Mouse (Mus musculus) intestine, embryonic 15.5 days (tissue): ENCODE measurements around the gene Serinc4. TPM values are rescaled to one million over a fixed set of nuclear protein-coding genes. Genes with fewer than 3 reads are reported as not detected.
A peak's percentile ranks its signal among the peaks of the same experiment; 100 is the strongest.
"Not testable (repeated sequence)": the region's sequence is repeated elsewhere in the genome, so short reads cannot be mapped to it uniquely, and the experiment has no call there.

Source experiments
- ATAC-seq: fragments of 200-750 bp; cut with Nextera tagmentation; 2 replicates; pipeline ENCODE4 v1.8.0; 2017; ENCODE audit warnings: moderate TSS enrichment, moderate library complexity
- H3K27ac ChIP-seq: fragments of 300-500 bp; sonication (generic); 2 replicates; pipeline ENCODE4 v1.5.1; 2015; ENCODE audit warnings: mild to moderate bottlenecking, inconsistent platforms
- H3K27me3 ChIP-seq: fragments of 300-500 bp; sonication (generic); replicated peaks from 2 replicates; pipeline ENCODE4 v1.6.1; 2015; ENCODE audit warnings: inconsistent platforms
- H3K36me3 ChIP-seq: fragments of 300-500 bp; sonication (generic); 2 replicates; pipeline ENCODE4 v1.6.1; 2015; ENCODE audit warnings: inconsistent platforms
- H3K4me1 ChIP-seq: fragments of 300-500 bp; sonication (generic); replicated peaks from 2 replicates; pipeline ENCODE4 v1.6.1; 2015; ENCODE audit warnings: inconsistent platforms
- H3K4me2 ChIP-seq: fragments of 300-500 bp; sonication (generic); replicated peaks from 2 replicates; pipeline ENCODE4 v1.6.1; 2015; ENCODE audit warnings: mild to moderate bottlenecking, inconsistent platforms
- H3K4me3 ChIP-seq: fragments of 300-500 bp; sonication (generic); replicated peaks from 2 replicates; pipeline ENCODE4 v1.5.1; 2015; ENCODE audit warnings: inconsistent platforms
- H3K9ac ChIP-seq: fragments of 300-500 bp; sonication (generic); 2 replicates; pipeline ENCODE4 v1.6.1; 2015; ENCODE audit warnings: inconsistent platforms
- H3K9me3 ChIP-seq: fragments of 300-500 bp; sonication (generic); 2 replicates; pipeline ENCODE4 v1.6.1; 2016; ENCODE audit warnings: inconsistent platforms
- WGBS: fragments of 180-500 bp; shearing (Covaris S2); methylation state at CpG from one replicate; pipeline ENCODE4 v1.1.7; 2015; 5-methylcytosine and 5-hydroxymethylcytosine counted together
- polyA plus RNA-seq: library from polyadenylated mRNA; unstranded; fragments of >200 nt; fragmentation: Nextera tagmentation; extraction: Ambion mirVana; gene quantifications from 2 replicates; pipeline ENCODE4 v1.2.1, GENCODE M21; 2015

The Serinc4 gene
- polyA plus RNA-seq, result 0.23 and 0.30 TPM in 2 replicates

GRCm38 (mm10) chr2:121456692-121457642 is at the start of gene Serinc4:
Gene Serinc4 (minus strand): TSS chr2:121456781.
- Histone ChIP-seq H3K27ac (peak within 1 kb of the TSS; percentile 75), H3K4me3 (peak within 1 kb of the TSS; percentile 71), H3K4me2 (peak within 1 kb of the TSS; percentile 55), H3K36me3 (peaks cover 9% of the 10 kb centered on the region; the same call in 1 of the 2 replicates), H3K9me3 (no peaks in the 10 kb centered on the region), H3K9ac (peak within 1 kb of the TSS; percentile 64), H3K4me1 (peaks cover 10% of the 10 kb centered on the region; the same call in 1 of the 2 replicates), H3K27me3 (no peaks in the 10 kb centered on the region)
- ATAC-seq, result peak; percentile 95
- WGBS, result 4% methylated on average over 41 of the region's 41 CpGs

- not testable (repeated sequence) for ATAC-seq, H3K27ac ChIP-seq, H3K4me1 ChIP-seq, H3K4me2 ChIP-seq, H3K4me3 ChIP-seq, H3K9me3 ChIP-seq, H3K27me3 ChIP-seq, H3K36me3 ChIP-seq, H3K9ac ChIP-seq
- WGBS, result 49% methylated on average over 3 of the region's 6 CpGs
Observed at GRCm38 (mm10) chr2:121501550-121501949, 45.0 kb upstream of the Serinc4 start.

- not testable (repeated sequence) for H3K9me3 ChIP-seq, H3K27me3 ChIP-seq, H3K36me3 ChIP-seq, H3K9ac ChIP-seq, H3K4me2 ChIP-seq, H3K4me3 ChIP-seq, ATAC-seq, H3K27ac ChIP-seq, H3K4me1 ChIP-seq
- 85% methylated on average over 2 of the region's 2 CpGs for WGBS
Observed at GRCm38 (mm10) chr2:121484403-121484802, 27.8 kb upstream of the Serinc4 start.

GRCm38 (mm10) chr2:121483576-121483975 is 27.0 kb upstream of the Serinc4 start:
- no peaks in the 10 kb centered on the region for H3K27me3 ChIP-seq
- no peak overlapping the region for H3K4me2 ChIP-seq
- 59% methylated on average over 8 of the region's 8 CpGs for WGBS
- no peak overlapping the region for H3K9ac ChIP-seq
- no peaks in the 10 kb centered on the region for H3K36me3 ChIP-seq
- H3K27ac ChIP-seq, result no peak overlapping the region
- no peaks in the 10 kb centered on the region for H3K4me1 ChIP-seq
- H3K9me3 ChIP-seq, result no peaks in the 10 kb centered on the region
- no peak overlapping the region for H3K4me3 ChIP-seq
- ATAC-seq, result no peak

- H3K4me2 ChIP-seq, H3K4me1 ChIP-seq, H3K4me3 ChIP-seq, ATAC-seq, H3K36me3 ChIP-seq, H3K9ac ChIP-seq, H3K27me3 ChIP-seq, H3K27ac ChIP-seq, H3K9me3 ChIP-seq: not testable (repeated sequence)
- 84% methylated on average over 13 of the region's 13 CpGs for WGBS
Observed at GRCm38 (mm10) chr2:121480916-121481315, 24.3 kb upstream of the Serinc4 start.

GRCm38 (mm10) chr2:121480498-121480897 is 23.9 kb upstream of the Serinc4 start:
- Histone ChIP-seq H3K27me3 (no peaks in the 10 kb centered on the region), H3K9ac (no peak overlapping the region), H3K36me3 (no peaks in the 10 kb centered on the region), H3K4me2 (no peak overlapping the region), H3K9me3 (no peaks in the 10 kb centered on the region), H3K4me3 (no peak overlapping the region), H3K27ac (no peak overlapping the region), H3K4me1 (no peaks in the 10 kb centered on the region)
- no peak for ATAC-seq
- WGBS, result 54% methylated on average over 3 of the region's 3 CpGs

- H3K4me3 ChIP-seq, result no peak overlapping the region
- no peaks in the 10 kb centered on the region for H3K4me1 ChIP-seq
- no peak overlapping the region for H3K4me2 ChIP-seq
- 88% methylated on average over 3 of the region's 3 CpGs for WGBS
- no peaks in the 10 kb centered on the region for H3K9me3 ChIP-seq
- no peaks in the 10 kb centered on the region for H3K36me3 ChIP-seq
- no peak for ATAC-seq
- H3K27me3 ChIP-seq, result no peaks in the 10 kb centered on the region
- H3K27ac ChIP-seq, result no peak overlapping the region
- no peak overlapping the region for H3K9ac ChIP-seq
Observed at GRCm38 (mm10) chr2:121477491-121478266, 21.1 kb upstream of the Serinc4 start.

- H3K4me2 ChIP-seq, H3K9me3 ChIP-seq, H3K27me3 ChIP-seq, H3K4me3 ChIP-seq, H3K9ac ChIP-seq, H3K4me1 ChIP-seq, H3K27ac ChIP-seq, H3K36me3 ChIP-seq, ATAC-seq: not testable (repeated sequence)
- 94% methylated on average over 2 of the region's 2 CpGs for WGBS
Observed at GRCm38 (mm10) chr2:121475306-121475705, 18.7 kb upstream of the Serinc4 start.

GRCm38 (mm10) chr2:121474180-121474535 is 17.6 kb upstream of the Serinc4 start:
- H3K9ac ChIP-seq, result peak overlapping the region; percentile 63; the same call in 1 of the 2 replicates
- H3K4me1 ChIP-seq, result no peaks in the 10 kb centered on the region
- peak overlapping the region; percentile 58 for H3K4me3 ChIP-seq
- no peaks in the 10 kb centered on the region for H3K27me3 ChIP-seq
- no peaks in the 10 kb centered on the region for H3K36me3 ChIP-seq
- H3K27ac ChIP-seq, result no peak overlapping the region
- 32% methylated on average over 8 of the region's 8 CpGs for WGBS
- H3K9me3 ChIP-seq, result no peaks in the 10 kb centered on the region
- peak; percentile 60 for ATAC-seq
- peak overlapping the region; percentile 50 for H3K4me2 ChIP-seq

- Histone ChIP-seq H3K4me3 (peak within 1 kb of the TSS; percentile 58), H3K9ac (peak within 1 kb of the TSS; percentile 63), H3K4me2 (peak within 1 kb of the TSS; percentile 75)
- H3K4me1 ChIP-seq, H3K27me3 ChIP-seq, H3K27ac ChIP-seq, H3K36me3 ChIP-seq, H3K9me3 ChIP-seq: not testable (repeated sequence)
- 5% methylated on average over 41 of the region's 41 CpGs for WGBS
- ATAC-seq, result peak; percentile 97
Observed at GRCm38 (mm10) chr2:121473301-121474179, 17.0 kb upstream of the Serinc4 start, which contains the start of gene Mfap1b. Gene Mfap1b (minus strand): TSS chr2:121474067.

GRCm38 (mm10) chr2:121472783-121473182 is 16.2 kb upstream of the Serinc4 start:
- H3K36me3 ChIP-seq, H3K27ac ChIP-seq, H3K4me1 ChIP-seq, H3K27me3 ChIP-seq, H3K9ac ChIP-seq, H3K9me3 ChIP-seq, ATAC-seq, H3K4me3 ChIP-seq: not testable (repeated sequence)
- WGBS, result 100% methylated on average over 3 of the region's 3 CpGs
- H3K4me2 ChIP-seq, result peak overlapping the region; percentile 75

GRCm38 (mm10) chr2:121468982-121469381 is 12.4 kb upstream of the Serinc4 start:
- H3K27ac ChIP-seq, H3K4me2 ChIP-seq, H3K4me3 ChIP-seq, H3K9me3 ChIP-seq, H3K36me3 ChIP-seq, H3K27me3 ChIP-seq, ATAC-seq, H3K9ac ChIP-seq, H3K4me1 ChIP-seq: not testable (repeated sequence)
- 70% methylated on average over 2 of the region's 6 CpGs for WGBS
